Mouse (Mus musculus): ENCODE measurements around the gene Chst11. TPM values are rescaled to one million over a fixed set of nuclear protein-coding genes. Genes with fewer than 3 reads are reported as not detected.

Chst11 gene
- total RNA-seq, 2 experiments from 2014 or later = 15.2 to 24.1 TPM

DNA sequence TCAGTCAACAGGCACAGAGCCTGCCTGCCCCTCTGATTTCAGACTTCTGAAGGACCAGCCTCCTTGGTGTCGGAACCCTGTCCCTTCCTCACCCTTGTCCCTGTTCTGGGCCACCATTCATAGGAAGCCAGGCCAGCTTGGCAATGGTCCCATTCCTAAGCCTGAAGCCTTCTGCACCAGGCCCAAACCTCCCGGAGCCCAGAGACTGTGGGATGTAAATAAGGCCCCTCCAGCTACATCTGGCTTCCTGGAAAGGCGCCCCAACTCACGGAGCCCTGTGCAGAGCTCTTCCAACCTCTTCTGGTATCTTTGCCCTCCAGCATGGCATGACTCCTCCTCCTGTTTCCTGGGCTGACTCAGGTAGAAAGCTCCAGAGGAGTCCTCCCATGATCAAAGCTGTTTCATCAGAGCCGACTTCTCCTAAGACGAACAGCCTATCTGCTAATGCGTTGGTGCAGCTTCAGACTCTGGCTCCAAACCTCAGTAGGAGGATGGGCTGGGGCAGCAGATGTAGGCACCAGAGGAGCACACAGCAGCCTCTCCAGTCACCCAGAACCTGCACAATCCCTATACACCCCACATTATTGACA is 199.3 kb downstream of the Chst11 start:
- ATAC-seq (replicated peaks; ENCODE audit: low FRiP score, low TSS enrichment, poor library complexity, severe bottlenecking) = peak; percentile 51

DNA sequence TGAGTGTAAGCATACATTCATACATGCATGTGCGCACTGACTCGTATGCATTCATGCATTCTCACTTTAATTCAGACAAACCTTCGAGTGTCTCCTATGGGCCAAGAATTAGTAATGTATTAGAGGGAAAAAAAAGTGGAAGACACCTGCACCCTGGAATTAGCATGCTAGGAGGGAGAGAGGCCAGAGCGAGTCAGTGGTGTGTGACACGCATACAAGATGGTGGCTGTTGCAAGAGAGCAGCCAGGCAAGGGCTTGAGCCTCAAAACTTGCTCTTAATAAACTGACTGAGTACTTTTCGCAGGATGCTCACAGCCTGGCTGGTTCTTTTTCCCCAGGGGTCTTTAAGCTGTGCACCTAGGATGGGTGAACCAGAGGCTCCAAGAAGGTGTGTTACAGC is 199.8 kb downstream of the Chst11 start:
- ATAC-seq (replicated peaks; ENCODE audit: low FRiP score, low TSS enrichment, poor library complexity, severe bottlenecking) = no peak

DNA sequence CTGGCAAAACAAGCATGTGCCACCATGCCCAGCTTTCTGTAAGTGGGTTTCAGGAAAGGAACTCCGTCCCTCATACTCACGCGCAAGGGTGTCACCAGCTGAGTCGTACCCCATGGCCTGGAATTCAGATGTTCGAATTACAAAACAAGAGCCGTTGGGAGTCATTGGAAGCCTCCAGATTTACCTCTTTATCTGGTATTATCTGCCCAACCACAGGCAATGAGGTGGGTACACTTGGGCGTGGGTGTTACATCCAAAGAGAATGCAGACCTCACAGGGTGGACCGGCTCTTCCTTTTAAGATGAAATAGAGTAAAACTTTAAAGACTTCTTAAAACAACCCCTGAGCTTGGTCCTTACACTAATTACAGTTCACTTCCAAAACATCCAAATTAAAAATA is 200.9 kb downstream of the Chst11 start:
- no peak for ATAC-seq (replicated peaks; ENCODE audit: low FRiP score, low TSS enrichment, poor library complexity, severe bottlenecking)

DNA sequence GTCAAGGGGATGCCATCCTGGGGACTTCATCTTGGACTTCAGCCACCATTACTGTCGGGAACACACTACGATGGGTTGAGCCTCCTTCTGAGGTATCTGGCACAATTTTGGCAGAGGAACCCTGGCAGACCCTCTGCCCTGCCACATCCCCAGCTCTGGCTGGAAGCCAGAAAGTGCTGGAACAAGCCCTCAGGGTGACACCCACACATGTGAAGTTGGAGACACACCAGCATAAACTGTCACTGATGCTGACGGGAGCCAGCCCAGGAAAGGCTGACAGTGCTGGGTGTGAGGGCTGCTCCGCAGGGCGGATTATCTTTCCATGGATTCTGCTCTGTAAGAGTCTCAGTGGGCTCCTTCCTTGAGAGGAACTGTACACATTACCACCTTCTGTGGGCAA is 201.7 kb downstream of the Chst11 start:
- ATAC-seq (replicated peaks; ENCODE audit: low FRiP score, low TSS enrichment, poor library complexity, severe bottlenecking) = no peak

DNA sequence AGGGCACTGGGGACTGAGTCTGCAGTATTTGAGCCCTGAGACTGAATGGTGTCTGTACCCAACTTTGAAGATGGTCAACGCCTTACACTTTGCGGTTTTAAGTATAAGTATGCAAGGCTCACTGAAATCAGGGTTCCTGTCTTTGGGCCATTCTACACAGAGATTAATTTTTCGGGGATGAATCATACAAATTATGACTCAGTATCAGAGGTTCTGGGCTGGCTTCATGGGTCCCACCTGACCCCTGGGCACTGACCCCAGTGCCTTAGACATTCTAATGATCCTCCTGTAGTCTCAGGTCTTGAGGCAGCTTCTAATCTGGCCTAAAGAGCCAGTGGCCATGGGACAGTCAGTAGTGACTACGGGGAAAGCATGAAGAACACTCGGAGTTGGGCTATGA is 203.8 kb downstream of the Chst11 start:
- no peak for ATAC-seq (replicated peaks; ENCODE audit: low FRiP score, low TSS enrichment, poor library complexity, severe bottlenecking)

DNA sequence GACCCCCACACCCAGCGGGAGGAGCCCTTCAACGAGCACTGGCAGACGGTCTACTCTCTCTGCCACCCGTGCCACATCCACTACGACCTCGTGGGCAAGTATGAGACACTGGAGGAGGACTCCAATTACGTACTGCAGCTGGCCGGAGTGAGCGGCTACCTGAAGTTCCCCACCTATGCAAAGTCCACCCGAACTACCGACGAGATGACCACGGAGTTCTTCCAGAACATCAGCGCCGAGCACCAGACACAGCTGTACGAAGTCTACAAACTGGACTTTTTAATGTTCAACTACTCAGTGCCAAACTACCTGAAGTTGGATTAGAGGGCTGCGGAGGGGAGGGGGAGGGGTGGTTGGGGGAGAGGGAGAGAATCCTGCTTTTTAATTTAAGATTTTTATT is 206.2 kb downstream of the Chst11 start:
- no peak for ATAC-seq (replicated peaks; ENCODE audit: low FRiP score, low TSS enrichment, poor library complexity, severe bottlenecking)

DNA sequence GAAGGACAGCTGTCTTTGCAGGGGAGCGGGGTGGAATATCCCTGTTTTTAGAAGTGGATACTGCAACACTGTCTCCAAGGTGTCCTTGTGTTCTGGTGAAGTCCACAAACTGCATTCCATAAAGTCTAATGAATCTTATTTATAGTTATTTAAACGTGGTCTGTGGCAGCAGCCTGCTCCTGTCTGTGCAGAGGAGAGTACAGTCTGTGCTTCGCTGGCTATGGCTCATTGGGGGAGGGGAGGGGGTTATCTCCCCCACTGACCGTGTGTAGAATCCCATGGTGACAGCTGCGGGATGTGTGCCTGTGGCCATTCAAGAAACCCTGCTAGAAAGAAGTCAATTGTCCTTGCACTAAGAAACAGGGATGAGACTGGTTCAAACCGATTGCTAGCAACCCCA is 206.7 kb downstream of the Chst11 start:
- no peak for ATAC-seq (replicated peaks; ENCODE audit: low FRiP score, low TSS enrichment, poor library complexity, severe bottlenecking)

DNA sequence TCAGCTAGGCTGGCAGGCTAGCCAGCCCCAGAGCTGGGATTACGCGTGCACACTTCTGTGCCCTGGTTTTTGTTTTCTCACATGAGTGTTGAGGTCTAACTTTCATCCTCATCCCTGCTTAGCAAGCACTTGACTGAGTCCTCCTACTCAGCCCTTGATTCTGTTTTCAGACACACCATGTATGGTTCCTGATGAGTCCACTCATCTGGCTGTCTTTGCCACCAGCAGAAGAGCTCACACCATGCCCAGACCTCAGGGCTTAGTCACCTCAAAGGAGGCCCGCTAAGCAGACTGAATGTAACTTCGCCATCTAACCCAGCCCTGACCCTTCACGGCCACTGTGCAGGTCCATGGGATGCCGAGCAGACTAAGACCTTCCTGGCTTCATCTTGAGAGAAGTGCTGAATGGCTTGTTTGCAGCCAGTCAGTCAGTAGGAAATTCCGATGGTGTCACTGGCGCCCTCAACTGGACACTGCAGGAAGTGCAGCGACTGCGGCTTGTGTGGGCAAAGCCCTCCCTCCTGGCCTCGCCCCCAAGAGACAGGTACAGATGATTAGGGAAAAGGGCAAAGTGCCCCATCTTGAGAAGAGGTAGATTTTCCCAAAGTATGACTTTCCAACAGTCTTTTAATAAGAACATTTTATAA is 212.5 kb downstream of the Chst11 start:
- peak; percentile 73 for ATAC-seq (replicated peaks; ENCODE audit: low FRiP score, low TSS enrichment, poor library complexity, severe bottlenecking)

DNA sequence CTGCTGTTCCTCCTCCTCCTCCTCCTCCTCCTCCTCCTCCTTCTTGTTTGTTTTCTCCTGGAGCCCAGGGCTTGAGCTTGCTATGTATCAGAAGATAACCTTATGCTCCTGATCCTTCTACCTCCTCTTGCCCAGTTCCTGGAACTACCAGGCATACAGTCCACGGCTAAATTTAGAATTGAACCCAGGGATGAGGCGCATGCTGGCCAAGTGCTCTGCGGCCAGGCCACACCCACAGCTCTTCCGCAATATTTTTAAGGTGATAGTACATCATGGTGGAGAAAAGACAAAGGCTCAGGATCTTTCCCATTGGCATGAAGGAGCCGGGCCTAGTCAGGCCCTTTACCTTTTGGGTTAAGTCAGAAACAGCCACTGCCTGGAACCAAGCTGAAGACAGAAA is 213.4 kb downstream of the Chst11 start:
- no peak for ATAC-seq (replicated peaks; ENCODE audit: low FRiP score, low TSS enrichment, poor library complexity, severe bottlenecking)

DNA sequence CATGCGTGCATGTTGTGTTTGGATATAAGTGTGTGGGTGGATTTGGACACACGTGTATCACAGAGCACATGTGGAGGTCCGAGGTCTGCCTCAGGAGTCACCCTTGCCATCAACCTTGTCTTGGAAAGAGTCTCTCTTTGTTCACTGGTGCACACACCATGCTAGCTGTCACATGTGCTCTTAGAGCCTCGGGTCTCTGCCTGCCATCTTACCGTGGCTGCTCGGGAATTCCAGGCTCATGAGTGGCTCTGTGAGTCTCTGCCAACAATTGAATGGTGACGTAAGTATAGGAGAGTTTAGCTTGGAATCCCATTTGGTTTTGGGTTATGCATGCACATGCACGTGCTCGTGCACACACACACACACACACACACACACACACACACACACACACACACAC is 214.0 kb downstream of the Chst11 start:
- ATAC-seq (replicated peaks; ENCODE audit: low FRiP score, low TSS enrichment, poor library complexity, severe bottlenecking) = no peak

DNA sequence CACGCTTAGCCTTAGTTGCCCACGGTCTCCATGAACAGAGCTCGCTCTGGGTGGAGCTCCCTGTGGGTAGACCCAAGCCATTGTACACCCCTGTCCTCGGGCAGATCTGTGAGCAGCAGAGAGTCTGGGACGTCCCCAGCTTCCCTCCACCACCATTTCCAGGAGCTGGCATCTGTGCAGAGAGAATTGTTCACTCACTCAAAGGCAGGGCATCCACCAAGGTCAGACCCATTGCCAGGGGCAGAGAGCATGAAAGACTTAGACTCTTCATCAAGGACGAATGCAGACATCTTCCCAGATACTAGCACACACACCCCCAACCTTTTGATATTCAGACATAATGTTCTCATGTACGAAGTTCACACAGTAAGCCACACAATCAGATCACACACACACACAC is 216.2 kb downstream of the Chst11 start:
- no peak for ATAC-seq (replicated peaks; ENCODE audit: low FRiP score, low TSS enrichment, poor library complexity, severe bottlenecking)

DNA sequence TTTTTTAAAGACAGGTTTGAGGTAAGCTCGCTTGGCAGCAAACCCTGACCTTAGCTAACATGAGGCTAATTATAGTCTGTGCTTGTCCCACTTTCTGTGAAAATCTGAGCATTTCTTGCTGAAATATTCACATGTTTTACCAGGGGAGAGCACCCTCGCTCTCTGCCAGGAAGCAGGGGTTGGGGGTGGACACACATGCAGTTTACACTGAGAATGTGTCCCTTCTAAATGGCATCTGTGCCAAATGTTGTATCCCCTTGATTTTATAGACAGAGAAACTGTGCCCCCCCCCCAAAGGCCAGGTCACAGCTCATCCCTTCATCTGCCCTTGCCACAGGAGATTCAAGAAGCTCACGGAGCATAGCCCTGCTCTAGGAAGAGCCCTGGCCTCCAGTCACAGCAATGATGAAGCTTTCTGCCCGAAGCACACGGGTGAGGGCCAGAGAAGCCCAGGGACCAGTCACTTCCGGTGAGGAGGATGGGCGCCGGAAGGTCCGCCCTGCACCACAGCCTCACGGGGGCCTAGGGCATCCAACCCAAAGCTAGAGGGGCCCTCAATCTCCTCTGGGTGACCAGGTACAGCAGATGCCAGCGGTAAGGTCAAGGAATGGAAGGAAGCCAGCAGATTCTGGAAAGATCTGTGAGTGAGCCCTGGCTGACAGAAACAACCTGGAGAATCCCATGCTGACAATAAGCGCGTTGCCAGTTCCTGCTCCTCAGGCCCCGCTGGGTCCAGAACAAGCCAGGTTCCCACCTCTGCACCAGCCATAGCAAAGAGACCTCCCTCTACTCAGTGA is 217.8 kb downstream of the Chst11 start:
- ATAC-seq (replicated peaks; ENCODE audit: low FRiP score, low TSS enrichment, poor library complexity, severe bottlenecking) = no peak

DNA sequence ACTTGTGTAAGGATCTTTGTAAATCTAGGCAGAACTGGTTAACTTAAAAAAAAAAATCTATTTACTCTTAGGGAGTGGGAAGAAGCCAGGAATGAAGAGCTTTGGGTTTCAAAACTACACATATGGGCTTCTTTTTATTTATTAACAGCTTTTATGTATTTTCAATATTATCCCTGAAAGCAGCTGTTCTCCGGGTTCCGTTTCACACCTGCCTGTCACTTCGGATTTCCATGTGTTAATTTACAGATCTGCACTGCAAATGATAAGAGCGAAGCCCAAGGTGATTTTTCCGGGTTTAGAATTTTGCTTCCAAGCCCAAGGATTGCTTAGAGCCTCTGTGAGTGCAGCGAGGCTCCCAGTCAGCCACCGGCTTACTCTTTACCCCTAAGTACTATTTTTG is 223.1 kb downstream of the Chst11 start:
- ATAC-seq (replicated peaks; ENCODE audit: low FRiP score, low TSS enrichment, poor library complexity, severe bottlenecking) = no peak

DNA sequence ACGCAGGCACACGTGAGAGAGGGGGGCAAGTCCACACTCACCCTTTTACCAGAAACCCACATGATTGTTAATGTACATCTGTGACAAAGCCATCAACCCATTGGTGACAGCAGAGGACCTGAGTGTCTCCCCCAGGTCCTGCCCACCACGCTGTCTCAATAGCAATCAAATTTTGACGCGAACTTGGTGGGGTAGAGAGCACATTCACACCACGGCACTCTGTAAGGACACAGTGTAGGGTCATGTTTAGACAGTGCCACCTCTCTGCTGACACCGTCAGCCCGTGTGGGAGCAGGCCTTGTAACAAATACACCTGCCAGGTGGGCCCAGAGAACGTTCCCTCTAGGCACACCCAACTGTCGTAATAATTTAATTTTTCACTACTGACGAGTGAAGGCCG is 224.1 kb downstream of the Chst11 start:
- ATAC-seq (replicated peaks; ENCODE audit: low FRiP score, low TSS enrichment, poor library complexity, severe bottlenecking) = no peak

DNA sequence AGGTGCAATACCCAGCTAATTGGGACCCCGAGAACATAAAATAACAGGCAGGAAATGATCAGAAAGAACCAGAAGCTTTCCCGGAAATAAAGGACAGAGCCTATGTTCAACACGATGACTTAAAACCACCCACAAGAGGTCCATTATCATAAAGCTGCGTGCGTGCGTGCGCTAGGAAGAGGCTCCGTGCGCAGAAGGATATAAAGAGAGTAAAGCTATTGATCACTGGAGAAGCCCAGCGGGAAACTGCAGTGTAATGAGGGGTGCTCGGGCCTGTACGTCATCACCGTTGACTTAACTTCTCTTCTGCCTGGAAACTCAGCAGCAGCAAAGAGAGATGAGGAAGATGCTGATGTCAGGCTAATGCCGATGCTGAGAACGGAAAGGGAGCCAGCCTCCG is 224.8 kb downstream of the Chst11 start:
- ATAC-seq (replicated peaks; ENCODE audit: low FRiP score, low TSS enrichment, poor library complexity, severe bottlenecking) = no peak

DNA sequence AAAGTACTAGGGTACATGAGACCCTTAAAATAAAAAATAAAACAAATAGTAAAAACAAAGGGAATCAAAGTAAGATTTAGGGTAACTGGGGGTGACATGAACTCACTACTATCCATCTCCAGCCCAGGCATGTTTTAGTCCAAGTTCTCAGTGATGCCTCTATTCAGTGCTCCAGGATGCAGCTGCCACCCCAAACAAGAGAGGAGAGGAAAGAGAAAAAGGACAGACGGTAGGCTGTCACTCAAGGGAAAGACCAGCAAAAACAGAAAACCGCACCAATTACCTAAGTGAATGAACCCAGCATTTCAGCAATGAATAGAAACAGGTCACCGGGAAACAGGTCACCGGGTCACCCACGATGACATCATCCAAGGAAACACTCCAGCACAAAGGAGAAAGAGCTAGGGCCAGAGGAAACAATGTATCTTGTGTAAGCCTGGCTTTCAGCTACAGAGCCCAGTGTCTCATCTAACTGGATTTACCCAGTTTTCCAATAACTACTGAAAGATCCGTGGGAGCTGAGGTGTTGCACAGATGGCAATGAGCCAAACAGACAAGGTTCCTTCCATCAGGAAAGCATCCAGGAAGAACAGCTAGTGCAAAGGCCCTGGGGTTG is 225.8 kb downstream of the Chst11 start:
- ATAC-seq (replicated peaks; ENCODE audit: low FRiP score, low TSS enrichment, poor library complexity, severe bottlenecking) = no peak

DNA sequence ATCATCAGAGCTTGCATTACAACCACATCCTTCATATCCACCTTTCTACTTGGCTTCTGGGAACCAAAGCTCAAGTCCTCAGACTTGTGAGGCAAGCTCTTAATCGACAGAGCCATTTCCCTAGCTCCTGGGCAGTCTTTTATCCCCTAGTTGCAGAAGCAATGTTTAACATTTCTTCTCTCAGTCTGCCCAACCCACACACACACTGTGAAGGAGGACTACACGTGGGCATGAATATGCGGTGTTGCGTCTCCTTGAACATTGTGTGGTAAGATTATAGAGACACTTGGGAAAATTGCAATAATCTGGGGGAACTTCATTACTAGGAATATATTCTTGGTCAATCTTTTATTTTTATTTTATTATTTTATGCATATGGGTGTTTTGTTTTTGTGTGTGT is 227.3 kb downstream of the Chst11 start:
- ATAC-seq (replicated peaks; ENCODE audit: low FRiP score, low TSS enrichment, poor library complexity, severe bottlenecking) = no peak

DNA sequence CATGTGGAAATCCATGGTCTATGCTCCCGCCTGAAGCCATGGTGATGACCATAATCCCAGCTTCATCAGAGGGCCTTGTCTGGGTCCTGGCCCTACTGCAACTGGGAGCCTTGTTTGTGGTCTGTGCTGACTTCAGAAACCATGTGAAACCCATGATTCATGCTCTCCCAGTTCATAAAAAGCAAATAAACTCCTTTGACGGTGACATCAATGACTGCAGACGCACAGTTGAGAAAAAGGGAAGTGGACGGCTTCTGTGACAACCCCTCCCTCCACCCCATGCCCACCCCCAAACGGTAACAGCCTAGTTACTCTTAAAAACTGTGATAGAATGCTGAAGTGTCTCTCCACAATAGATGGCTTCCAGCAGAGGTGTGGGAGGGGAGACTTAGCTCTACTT is 230.3 kb downstream of the Chst11 start:
- ATAC-seq (replicated peaks; ENCODE audit: low FRiP score, low TSS enrichment, poor library complexity, severe bottlenecking) = no peak

DNA sequence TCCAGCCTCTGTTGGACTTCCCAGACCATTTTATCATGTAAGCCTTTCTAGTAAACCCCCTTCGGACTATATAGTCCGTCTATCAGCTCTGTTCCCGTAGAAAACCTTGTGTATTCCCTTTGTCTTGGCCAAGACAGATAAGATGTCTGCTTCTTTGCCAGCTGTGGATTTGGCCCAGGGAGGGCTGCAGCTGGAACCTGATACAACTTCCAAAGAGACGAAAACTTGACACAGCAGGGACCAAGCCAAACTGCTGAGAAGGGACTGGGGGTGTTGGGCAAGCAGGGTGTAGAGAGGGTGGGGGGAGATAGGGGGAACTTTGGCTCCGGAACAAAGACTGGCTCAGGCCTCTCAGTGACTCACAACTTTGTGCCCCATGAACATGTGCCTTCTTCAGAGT is 232.0 kb downstream of the Chst11 start:
- ATAC-seq (replicated peaks; ENCODE audit: low FRiP score, low TSS enrichment, poor library complexity, severe bottlenecking) = no peak

DNA sequence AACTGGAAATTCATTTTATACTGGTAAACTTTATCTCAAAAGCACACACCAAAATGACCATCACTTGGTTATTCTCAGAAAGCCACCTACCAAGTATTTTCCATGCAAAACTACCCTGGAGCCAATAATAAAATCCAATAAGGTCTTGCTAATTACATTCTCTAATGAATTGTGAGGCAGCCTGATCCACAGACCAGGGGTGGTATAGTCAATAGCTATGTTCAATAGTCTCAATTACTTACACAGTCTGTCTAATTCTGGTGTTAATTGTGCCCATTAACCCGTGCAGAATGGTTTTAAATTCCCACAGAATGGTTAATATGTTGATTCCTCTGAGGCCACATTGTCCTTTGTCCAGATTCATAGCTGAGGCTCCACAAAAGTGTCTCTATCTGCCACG is 233.5 kb downstream of the Chst11 start:
- ATAC-seq (replicated peaks; ENCODE audit: low FRiP score, low TSS enrichment, poor library complexity, severe bottlenecking) = no peak

DNA sequence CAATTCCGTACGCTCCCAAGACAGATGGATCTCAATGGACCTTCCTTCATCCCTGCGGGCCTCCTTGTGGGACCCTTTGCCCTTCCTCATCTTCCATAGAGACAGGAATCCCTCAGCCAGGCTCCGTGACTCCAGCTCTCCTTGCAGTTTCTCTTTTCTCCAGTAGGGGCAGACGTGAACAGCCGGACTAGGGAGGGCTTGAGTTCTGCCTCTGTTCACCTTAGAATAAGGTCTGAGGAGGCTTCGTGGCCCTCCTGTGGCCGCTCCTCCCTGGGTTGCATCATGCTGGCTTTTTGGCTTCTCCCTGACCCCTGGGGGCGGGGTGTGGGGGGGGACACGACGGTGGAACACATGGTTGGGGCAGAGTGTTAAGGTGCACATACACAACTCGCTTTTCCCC is 234.4 kb downstream of the Chst11 start:
- peak; percentile 88 for ATAC-seq (replicated peaks; ENCODE audit: low FRiP score, low TSS enrichment, poor library complexity, severe bottlenecking)
